Mouse (Mus musculus) midbrain, embryonic 16.5 days (tissue): ENCODE results near the gene Plp1. TPM values are rescaled to one million over a fixed set of nuclear protein-coding genes. Genes with fewer than 3 reads are reported as not detected.

Experiments used
- ATAC-seq: fragments of 200-750 bp; cut with Nextera tagmentation; 2 replicates; pipeline ENCODE4 v1.8.0; 2017; ENCODE audit warnings: moderate TSS enrichment
- H3K27ac ChIP-seq: fragments of 300-500 bp; sonication (generic); 2 replicates; pipeline ENCODE4 v1.5.1; 2014; ENCODE audit warnings: mild to moderate bottlenecking, low read length, mixed read lengths
- H3K27me3 ChIP-seq: fragments of 300-500 bp; sonication (generic); 2 replicates; pipeline ENCODE4 v1.6.1; 2014; ENCODE audit warnings: low read depth, low read length, mixed read lengths; ENCODE audit not compliant: control insufficient read depth, insufficient read depth
- H3K36me3 ChIP-seq: fragments of 300-500 bp; sonication (generic); 2 replicates; pipeline ENCODE4 v1.6.1; 2014; ENCODE audit warnings: mild to moderate bottlenecking, low read length, moderate library complexity, mixed read lengths; ENCODE audit not compliant: control insufficient read depth, insufficient read depth
- H3K4me1 ChIP-seq: fragments of 300-500 bp; sonication (generic); 2 replicates; pipeline ENCODE4 v1.6.1; 2014; ENCODE audit warnings: mild to moderate bottlenecking, low read length, mixed read lengths; ENCODE audit not compliant: control insufficient read depth, insufficient read depth
- H3K4me2 ChIP-seq: fragments of 300-500 bp; sonication (generic); 2 replicates; pipeline ENCODE4 v1.6.1; 2014; ENCODE audit warnings: mild to moderate bottlenecking, low read length, mixed read lengths
- H3K4me3 ChIP-seq: fragments of 300-500 bp; sonication (generic); 2 replicates; pipeline ENCODE4 v1.5.1; 2014; ENCODE audit warnings: low read depth, mild to moderate bottlenecking, low read length, moderate library complexity, mixed read lengths
- H3K9ac ChIP-seq: fragments of 300-500 bp; sonication (generic); 2 replicates; pipeline ENCODE4 v1.6.1; 2014; ENCODE audit warnings: low read depth, low read length, mixed read lengths
- H3K9me3 ChIP-seq: fragments of 300-500 bp; sonication (generic); replicated peaks from 2 replicates; pipeline ENCODE4 v1.6.1; 2014; ENCODE audit warnings: mild to moderate bottlenecking, low read length, mixed read lengths; ENCODE audit not compliant: control insufficient read depth, poor library complexity, severe bottlenecking
- WGBS: fragments of 180-500 bp; shearing (Covaris S2); extraction: QIAGEN DNeasy Blood & Tissue Kit; methylation state at CpG from one replicate; pipeline ENCODE4 v1.1.7; 2014; 5-methylcytosine and 5-hydroxymethylcytosine counted together
- polyA plus RNA-seq: library from polyadenylated mRNA; unstranded; fragments of >200 nt; fragmentation: Nextera tagmentation; extraction: Ambion mirVana; gene quantifications from 2 replicates; pipeline ENCODE4 v1.2.1, GENCODE M21; 2015

The Plp1 gene
- polyA plus RNA-seq: 13.5 and 17.5 TPM in 2 replicates

DNA sequence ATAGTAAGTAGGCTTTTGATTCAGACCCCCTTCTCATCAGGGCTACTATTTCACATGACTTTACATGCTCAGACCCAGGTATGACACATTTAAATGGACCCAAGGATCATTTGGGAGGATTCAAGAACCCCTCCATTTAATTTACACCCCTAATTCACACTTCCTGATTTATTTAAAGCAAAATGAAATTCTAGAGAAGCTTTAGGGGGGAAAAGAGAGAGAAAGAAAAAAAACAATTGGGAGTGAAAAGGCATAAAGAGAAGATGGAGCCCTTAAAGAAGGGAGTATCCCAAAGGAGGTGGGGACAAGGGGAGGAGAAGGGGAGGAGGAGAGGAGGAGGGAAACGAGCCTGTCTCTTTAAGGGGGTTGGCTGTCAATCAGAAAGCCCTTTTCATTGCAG is at the start of gene Plp1:
Gene Plp1 (plus strand): TSS at position 301 of the 400 bp plus-strand sequence.
- no peaks in the 10 kb centered on the region for H3K9me3 ChIP-seq
- 33% methylated on average over 1 of the region's 1 CpGs for WGBS
- H3K4me1 ChIP-seq: no peaks in the 10 kb centered on the region
- H3K27me3 ChIP-seq: no peaks in the 10 kb centered on the region
- no peak for ATAC-seq
- H3K27ac ChIP-seq: no peak within 1 kb of the TSS
- H3K4me3 ChIP-seq: no peak within 1 kb of the TSS
- no peak within 1 kb of the TSS for H3K9ac ChIP-seq
- no peak within 1 kb of the TSS for H3K4me2 ChIP-seq
- no peaks in the 10 kb centered on the region for H3K36me3 ChIP-seq

DNA sequence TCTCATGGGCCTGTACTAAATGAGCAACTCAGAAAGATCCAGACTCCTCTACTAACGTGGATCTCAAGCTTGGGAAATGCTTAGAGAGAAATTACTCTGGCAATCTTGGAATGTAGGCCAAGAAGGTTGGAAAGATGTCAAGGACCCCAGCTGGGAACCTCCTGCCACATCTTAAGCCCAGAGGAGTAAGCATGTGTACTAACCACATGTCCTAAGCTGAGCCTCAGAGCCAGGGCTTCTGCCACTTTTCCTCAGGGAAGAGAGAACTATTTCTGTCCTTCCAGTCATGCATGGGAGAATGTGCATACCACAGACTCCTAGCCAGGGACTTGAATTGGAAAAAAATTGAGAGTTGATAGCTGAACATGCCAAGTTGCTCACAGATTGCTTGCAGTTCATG is 49.4 kb upstream of the Plp1 start:
- 63% methylated on average over 1 of the region's 1 CpGs for WGBS
- Histone ChIP-seq H3K27ac (no peak overlapping the region), H3K4me1 (no peaks in the 10 kb centered on the region), H3K9ac (no peak overlapping the region), H3K27me3 (no peaks in the 10 kb centered on the region), H3K4me3 (no peak overlapping the region), H3K9me3 (no peaks in the 10 kb centered on the region), H3K4me2 (no peak overlapping the region), H3K36me3 (no peaks in the 10 kb centered on the region)
- ATAC-seq: no peak

DNA sequence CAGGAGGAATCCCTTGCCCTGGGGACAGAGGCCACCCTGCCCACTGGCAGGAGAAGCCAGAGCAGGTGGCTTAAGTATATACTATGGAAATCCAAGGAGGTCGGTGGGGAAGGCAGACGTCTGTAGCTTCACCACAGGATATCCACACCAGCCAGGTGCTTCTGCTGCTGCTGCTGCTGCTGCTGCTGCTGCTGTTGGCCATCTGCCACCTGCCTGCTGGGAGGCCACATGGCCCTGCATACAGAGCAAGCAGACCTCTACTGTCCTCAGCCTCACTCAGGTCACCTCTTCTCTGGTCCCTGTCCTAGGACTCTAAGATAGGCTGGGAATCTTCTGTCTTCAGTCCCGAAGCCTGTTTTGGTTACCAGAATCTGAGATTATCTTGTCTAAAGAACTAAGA is 44.4 kb upstream of the Plp1 start:
- no peaks in the 10 kb centered on the region for H3K36me3 ChIP-seq
- H3K9ac ChIP-seq: no peak overlapping the region
- no peak overlapping the region for H3K4me2 ChIP-seq
- no peaks in the 10 kb centered on the region; the same call in 1 of the 2 replicates for H3K27me3 ChIP-seq
- H3K4me3 ChIP-seq: no peak overlapping the region
- ATAC-seq: no peak
- no peaks in the 10 kb centered on the region for H3K9me3 ChIP-seq
- WGBS: 68% methylated on average over 3 of the region's 3 CpGs
- no peak overlapping the region for H3K27ac ChIP-seq
- H3K4me1 ChIP-seq: no peaks in the 10 kb centered on the region

DNA sequence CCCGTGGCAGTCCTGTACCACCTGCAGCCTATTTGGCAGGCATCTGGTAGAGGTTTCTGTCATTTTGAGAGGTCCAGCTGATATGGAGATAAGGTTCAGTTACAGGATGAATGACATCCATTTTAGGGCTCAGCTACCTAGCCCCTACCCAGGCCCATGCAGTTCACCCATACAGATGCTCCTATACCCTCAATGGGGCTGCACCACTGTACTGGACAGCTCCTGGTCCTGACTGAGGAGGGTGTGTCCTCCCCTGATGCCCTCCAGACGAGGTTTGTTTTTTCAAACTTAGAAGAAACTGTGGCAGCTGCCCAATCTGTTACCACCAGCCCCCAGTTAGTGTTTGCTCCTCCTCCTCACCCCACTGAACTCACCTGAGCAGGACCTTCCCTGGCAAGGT is 43.2 kb upstream of the Plp1 start:
- H3K36me3 ChIP-seq: no peaks in the 10 kb centered on the region
- 54% methylated on average over 2 of the region's 2 CpGs for WGBS

DNA sequence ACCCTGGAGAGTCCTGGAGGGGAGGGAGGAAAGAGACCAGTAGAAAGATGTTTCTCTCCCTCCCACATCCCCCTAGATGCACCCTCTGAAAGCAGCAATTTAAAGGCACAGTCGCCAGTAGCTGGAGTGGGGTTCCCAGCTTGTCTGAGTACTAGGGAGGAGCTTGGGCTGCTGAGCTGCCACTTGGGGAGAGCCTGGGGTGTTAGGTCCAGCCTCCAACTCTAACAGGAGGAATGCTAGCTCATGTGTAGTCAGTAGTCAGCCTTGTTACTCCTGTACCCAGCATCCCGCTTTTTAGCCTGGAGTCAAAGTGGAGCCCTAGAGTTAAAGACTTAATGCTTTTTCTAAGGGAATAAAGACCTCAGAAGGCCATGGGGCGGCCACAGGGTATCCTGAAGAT is 42.4 kb upstream of the Plp1 start, which contains the start of gene Glra4:
Gene Glra4 (minus strand): TSS at position 101 of the 400 bp plus-strand sequence.
- H3K27ac ChIP-seq: no peak within 1 kb of the TSS
- no peak for ATAC-seq
- WGBS: 71% methylated on average over 3 of the region's 3 CpGs
- H3K36me3 ChIP-seq: no peaks in the 10 kb centered on the region
- no peaks in the 10 kb centered on the region for H3K4me1 ChIP-seq
- H3K4me3 ChIP-seq: no peak within 1 kb of the TSS
- H3K4me2 ChIP-seq: no peak within 1 kb of the TSS
- H3K9ac ChIP-seq: no peak within 1 kb of the TSS
- H3K27me3 ChIP-seq: no peaks in the 10 kb centered on the region; the same call in 1 of the 2 replicates
- H3K9me3 ChIP-seq: no peaks in the 10 kb centered on the region

More for the DNA sequence above, 43.2 kb upstream of the Plp1 start:
- H3K4me3 ChIP-seq: no peak overlapping the region
- ATAC-seq: no peak
- H3K9me3 ChIP-seq: no peaks in the 10 kb centered on the region
- H3K27me3 ChIP-seq: no peaks in the 10 kb centered on the region; the same call in 1 of the 2 replicates
- H3K27ac ChIP-seq: no peak overlapping the region
- no peak overlapping the region for H3K4me2 ChIP-seq
- no peaks in the 10 kb centered on the region for H3K4me1 ChIP-seq
- no peak overlapping the region for H3K9ac ChIP-seq

DNA sequence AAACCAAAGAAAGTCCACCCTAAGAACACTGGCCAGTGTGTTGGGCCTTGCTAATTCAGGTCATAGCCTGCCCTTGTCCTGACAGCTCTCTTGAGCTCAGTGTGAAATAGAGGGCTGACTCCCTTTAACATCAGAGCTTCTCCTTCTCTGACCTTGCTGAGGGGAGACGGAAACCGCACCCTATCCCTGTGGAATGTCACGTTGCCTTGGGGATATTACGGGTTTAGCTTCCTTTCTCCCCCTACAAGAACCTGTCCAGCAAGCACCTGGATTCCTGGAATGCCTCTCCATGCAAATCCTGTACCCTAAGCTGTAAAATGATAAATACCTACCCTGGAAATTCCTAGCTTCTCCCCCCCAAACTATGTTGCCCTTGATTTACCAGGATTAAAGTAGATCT is 33.0 kb upstream of the Plp1 start:
- Histone ChIP-seq H3K9ac (no peak overlapping the region), H3K9me3 (no peaks in the 10 kb centered on the region)
- 98% methylated on average over 4 of the region's 4 CpGs for WGBS

DNA sequence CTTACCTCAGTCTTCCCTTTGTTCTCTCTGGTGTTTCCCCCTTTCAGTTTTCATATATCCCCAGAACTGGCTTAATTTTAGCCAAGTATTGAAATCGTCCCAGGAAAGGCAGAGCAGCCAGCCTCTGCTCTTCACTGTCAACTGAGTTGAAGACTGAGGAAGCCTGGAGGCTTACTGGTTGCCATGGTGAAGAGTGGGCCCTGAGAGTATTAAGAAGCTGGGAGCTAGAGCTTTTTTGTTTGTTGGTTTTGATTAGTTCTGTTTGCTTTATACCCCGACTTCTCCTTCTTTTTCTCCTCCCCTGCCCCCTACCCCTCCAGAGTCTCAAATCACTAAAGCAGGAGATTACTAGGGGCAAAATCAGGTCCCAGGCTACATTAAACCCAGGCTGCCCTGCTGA is 25.2 kb upstream of the Plp1 start:
- Histone ChIP-seq H3K36me3 (0 out of 2 replicates have a peak, but pooled peaks cover 3% of the 10 kb centered on the region), H3K4me1 (peaks cover 3% of the 10 kb centered on the region; the same call in 1 of the 2 replicates), H3K4me3 (no peak overlapping the region), H3K27ac (no peak overlapping the region), H3K9ac (no peak overlapping the region), H3K9me3 (no peaks in the 10 kb centered on the region), H3K4me2 (no peak overlapping the region), H3K27me3 (no peaks in the 10 kb centered on the region)
- peak; percentile 56 for ATAC-seq
- 2% methylated on average over 2 of the region's 2 CpGs for WGBS

More for the DNA sequence above, 33.0 kb upstream of the Plp1 start:
- H3K27me3 ChIP-seq: no peaks in the 10 kb centered on the region
- no peaks in the 10 kb centered on the region for H3K4me1 ChIP-seq
- no peak overlapping the region for H3K4me2 ChIP-seq
- H3K36me3 ChIP-seq: peaks cover under 1% of the 10 kb centered on the region; the same call in 1 of the 2 replicates
- H3K4me3 ChIP-seq: no peak overlapping the region
- no peak overlapping the region for H3K27ac ChIP-seq
- no peak for ATAC-seq

DNA sequence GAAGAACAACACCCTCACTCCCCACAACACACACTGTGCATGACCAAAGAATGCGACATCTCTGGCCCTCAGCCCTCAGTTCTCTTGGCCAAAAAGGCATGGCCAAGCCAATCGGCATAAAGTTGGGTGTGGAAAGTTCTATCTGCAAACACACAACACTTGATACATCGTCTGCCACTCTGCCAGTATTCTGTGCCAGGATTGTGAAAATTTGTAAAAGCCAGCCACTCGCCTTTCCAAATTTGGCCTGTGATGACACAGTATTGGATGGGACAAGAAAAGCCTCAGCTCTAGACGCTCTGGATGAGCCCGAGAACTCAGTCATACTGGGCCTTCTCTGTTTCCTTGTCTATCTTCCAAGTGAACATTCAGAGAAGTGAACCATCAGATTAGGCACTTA is 2.7 kb upstream of the Plp1 start:
- H3K4me3 ChIP-seq: no peak overlapping the region
- no peak overlapping the region for H3K9ac ChIP-seq
- WGBS: 86% methylated on average over 6 of the region's 6 CpGs
- no peaks in the 10 kb centered on the region for H3K36me3 ChIP-seq
- H3K4me1 ChIP-seq: no peaks in the 10 kb centered on the region
- no peaks in the 10 kb centered on the region for H3K9me3 ChIP-seq
- no peak overlapping the region for H3K27ac ChIP-seq
- no peaks in the 10 kb centered on the region for H3K27me3 ChIP-seq
- no peak for ATAC-seq
- no peak overlapping the region for H3K4me2 ChIP-seq

DNA sequence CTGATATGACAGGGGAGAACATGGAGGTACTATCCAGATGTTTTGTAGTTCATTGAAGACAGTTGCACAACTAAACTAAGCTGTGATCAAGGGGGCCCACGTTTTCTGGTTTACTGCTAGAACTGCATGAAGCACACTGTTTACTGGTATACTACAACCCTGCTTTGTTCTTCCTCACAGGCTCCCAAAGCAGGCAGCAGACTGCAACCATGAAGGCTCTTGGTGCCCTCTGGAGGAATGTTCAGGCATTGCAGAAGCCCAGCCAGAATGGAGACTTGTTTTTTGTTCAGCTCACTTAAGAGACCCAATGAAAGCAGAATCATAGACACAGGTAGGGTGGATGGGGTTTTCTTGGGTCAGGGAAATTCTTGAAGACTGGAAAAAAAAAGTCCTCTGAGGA is 2.2 kb upstream of the Plp1 start:
- H3K9ac ChIP-seq: no peak overlapping the region
- no peak overlapping the region for H3K4me3 ChIP-seq
- no peaks in the 10 kb centered on the region for H3K27me3 ChIP-seq
- 26% methylated on average over 1 of the region's 1 CpGs for WGBS
- ATAC-seq: peak; percentile 88
- H3K27ac ChIP-seq: no peak overlapping the region
- H3K4me1 ChIP-seq: no peaks in the 10 kb centered on the region
- H3K4me2 ChIP-seq: no peak overlapping the region
- H3K9me3 ChIP-seq: no peaks in the 10 kb centered on the region
- H3K36me3 ChIP-seq: no peaks in the 10 kb centered on the region
